28 mouse cellular contexts compared by ENCODE assay signal in genomic region chr14:33190646-33191045, GRCm38 (mm10). TPM values are rescaled to one million over a fixed set of nuclear protein-coding genes. Genes with fewer than 3 reads are reported as not detected.
A peak's percentile ranks its signal among the peaks of the same experiment; 100 is the strongest.
DNase-seq lines count a peak whose midpoint lies in the region; ATAC-seq and TF ChIP-seq lines count a peak whose summit lies in the region.
"Had no signal": no experiment of that assay in that cellular context is flagged by ENCODE, and none has a peak within 500 bp of the region (broad histone marks: within the 10 kb centered on the region; RNA-seq: fewer than 3 reads in every experiment).

No protein-coding gene starts in this region.

- no peak for TF ChIP-seq CTCF in bone marrow, adult 2 months (IDR thresholded peaks at IDR 0.05; ENCODE audit: control insufficient read depth, insufficient read depth, low read length)

- H3K4me1 ChIP-seq in bone marrow, adult 2 months (ENCODE audit: control insufficient read depth, insufficient read depth, low read length) = peaks cover 7% of the 10 kb centered on the region
- H3K4me1 ChIP-seq in forebrain, embryonic 15.5 days = no peaks in the 10 kb centered on the region
- H3K4me1 ChIP-seq: embryonic facial prominence, embryonic 12.5 days; hindbrain, embryonic 15.5 days; kidney, embryonic 15.5 days; liver, embryonic 12.5 days had no signal

- H3K36me3 ChIP-seq in forebrain, embryonic 15.5 days = no peaks in the 10 kb centered on the region
- H3K36me3 ChIP-seq: embryonic facial prominence, embryonic 12.5 days; hindbrain, embryonic 10.5 days; hindbrain, embryonic 15.5 days; kidney, embryonic 15.5 days; limb, embryonic 13.5 days; liver, embryonic 12.5 days; midbrain, embryonic 12.5 days; neural tube, embryonic 13.5 days had no signal

- ATAC-seq in megakaryocyte progenitor cell, adult 5-6 weeks (replicated peaks; ENCODE audit: poor library complexity) = 0 out of 2 replicates have a peak, but pooled peaks have one; percentile 36
- no peak for ATAC-seq in forebrain, embryonic 15.5 days (replicated peaks)
- ATAC-seq: forebrain, embryonic 14.5 days; inflammation-experienced regulatory T-cells, adult 6 months; liver, embryonic 12.5 days had no signal

- 9% methylated on average over 1 of the region's 1 CpGs for WGBS in bone marrow, adult 2 months
- WGBS in forebrain, embryonic 15.5 days = 82% methylated on average over 1 of the region's 1 CpGs

- no peaks in the 10 kb centered on the region for H3K9me3 ChIP-seq in forebrain, embryonic 15.5 days
- H3K9me3 ChIP-seq: embryonic facial prominence, embryonic 12.5 days; hindbrain, embryonic 10.5 days; hindbrain, embryonic 15.5 days; kidney, embryonic 15.5 days; limb, embryonic 13.5 days; liver, embryonic 12.5 days; megakaryocyte, embryonic 14.5 days; midbrain, embryonic 12.5 days; neural tube, embryonic 13.5 days had no signal

- no peak for TF ChIP-seq POLR2A in bone marrow, adult 2 months (IDR thresholded peaks at IDR 0.05; ENCODE audit: borderline replicate concordance, control insufficient read depth, low read depth, low read length)

- H3K27ac ChIP-seq in bone marrow, adult 2 months (ENCODE audit: control insufficient read depth, insufficient read depth, low read depth, low read length, poor library complexity) = peak overlapping the region; percentile 50; the same call in 1 of the 2 replicates
- H3K27ac ChIP-seq in forebrain, embryonic 15.5 days (replicated peaks) = no peak overlapping the region
- H3K27ac ChIP-seq: embryonic facial prominence, embryonic 12.5 days; hindbrain, embryonic 10.5 days; hindbrain, embryonic 15.5 days; kidney, embryonic 15.5 days; layer of hippocampus, adult 2 months; limb, embryonic 13.5 days; liver, embryonic 12.5 days; midbrain, embryonic 12.5 days; neural tube, embryonic 13.5 days had no signal

- no peak overlapping the region for H3K4me3 ChIP-seq in bone marrow, adult 2 months (replicated peaks; ENCODE audit: control insufficient read depth, low read depth, low read length)
- no peak overlapping the region for H3K4me3 ChIP-seq in forebrain, embryonic 15.5 days
- H3K4me3 ChIP-seq: embryonic facial prominence, embryonic 12.5 days; hindbrain, embryonic 10.5 days; hindbrain, embryonic 15.5 days; kidney, embryonic 15.5 days; layer of hippocampus, adult 2 months; limb, embryonic 13.5 days; liver, embryonic 12.5 days; megakaryocyte, embryonic 14.5 days; midbrain, embryonic 12.5 days; neural tube, embryonic 13.5 days had no signal

- H3K9ac ChIP-seq in forebrain, embryonic 15.5 days (replicated peaks) = no peak overlapping the region
- H3K9ac ChIP-seq: embryonic facial prominence, embryonic 12.5 days; hindbrain, embryonic 15.5 days; kidney, embryonic 15.5 days; limb, embryonic 13.5 days; liver, embryonic 12.5 days; midbrain, embryonic 12.5 days; neural tube, embryonic 13.5 days had no signal

- no peak overlapping the region for H3K4me2 ChIP-seq in forebrain, embryonic 15.5 days (replicated peaks)
- H3K4me2 ChIP-seq: embryonic facial prominence, embryonic 12.5 days; hindbrain, embryonic 15.5 days; kidney, embryonic 15.5 days; limb, embryonic 13.5 days; liver, embryonic 12.5 days; midbrain, embryonic 12.5 days; neural tube, embryonic 13.5 days had no signal

- no peaks in the 10 kb centered on the region for H3K27me3 ChIP-seq in forebrain, embryonic 15.5 days
- H3K27me3 ChIP-seq: embryonic facial prominence, embryonic 12.5 days; hindbrain, embryonic 15.5 days; kidney, embryonic 15.5 days; limb, embryonic 13.5 days; liver, embryonic 12.5 days; midbrain, embryonic 12.5 days; neural tube, embryonic 13.5 days had no signal

- peak; percentile 40 to 62 for DNase-seq in spleen, postnatal 36 days (ENCODE audit: low spot score in 2 of 2)
- DNase-seq in spleen, adult 18-20 months = no peak
- DNase-seq in urinary bladder, adult 18-20 months (ENCODE audit: low spot score in 2 of 2) = no peak
- DNase-seq: adrenal gland, postnatal 25 days; cerebellum, adult 18-20 months; cerebellum, postnatal 25 days; heart, postnatal 14 days; kidney, adult 11 months; kidney, postnatal 36 days; lung, adult 2 months; lung, postnatal 10 days; right cerebral cortex, postnatal 14 days; thymus, postnatal 4 days had no signal

RNA-seq across cellular contexts. Expression of gene Wdfy4, which starts 5.3 kb away (rescaled TPM):
- 19.8 and 36.8 TPM in 2 replicates for polyA plus RNA-seq in bone marrow, adult 2 months (2011; ENCODE audit: insufficient read depth, insufficient read length, low replicate concordance, missing spikeins)
- total RNA-seq in megakaryocyte progenitor cell, adult 5-6 weeks (2015) = 32.7 and 38.3 TPM in 2 replicates
- 42.8 and 51.9 TPM in 2 replicates for total RNA-seq in megakaryocyte progenitor cell, adult 5-6 weeks (2017)
- 0.08 and 0.23 TPM in 2 replicates for polyA plus RNA-seq in forebrain, embryonic 15.5 days (2015; fragmentation: Nextera tagmentation; extraction: Ambion mirVana)

RNA-seq across cellular contexts. Expression of gene Arhgap22, which starts 23.2 kb away (rescaled TPM):
- polyA plus RNA-seq in bone marrow, adult 2 months (2011; ENCODE audit: insufficient read depth, insufficient read length, low replicate concordance, missing spikeins) = 1.3 TPM in 1 of 2 replicates, not detected in the other
- total RNA-seq in megakaryocyte progenitor cell, adult 5-6 weeks (2015) = 0.22 and 0.35 TPM in 2 replicates
- total RNA-seq in megakaryocyte progenitor cell, adult 5-6 weeks (2017) = 0.57 and 1.4 TPM in 2 replicates
- 0.52 and 1.4 TPM in 2 replicates for polyA plus RNA-seq in forebrain, embryonic 15.5 days (2015; fragmentation: Nextera tagmentation; extraction: Ambion mirVana)

Comparison
In these comparisons a context has a peak if more than half of its experiments do, and no peak if none do; other contexts are left out.
1. DNase-seq: peak in spleen, postnatal 36 days (2 of 2); none in spleen, adult 18-20 months (0 of 2) and urinary bladder, adult 18-20 months (0 of 2).
2. RNA of gene Wdfy4, which starts 5.3 kb away (polyA plus RNA-seq): 19.8 to 36.8 TPM in bone marrow, adult 2 months; 0.08 to 0.23 TPM in forebrain, embryonic 15.5 days; every median in the first group is over 10 times any median in the second.